Mouse (Mus musculus): ENCODE measurements around the gene Aoc1.

The Aoc1 gene

DNA sequence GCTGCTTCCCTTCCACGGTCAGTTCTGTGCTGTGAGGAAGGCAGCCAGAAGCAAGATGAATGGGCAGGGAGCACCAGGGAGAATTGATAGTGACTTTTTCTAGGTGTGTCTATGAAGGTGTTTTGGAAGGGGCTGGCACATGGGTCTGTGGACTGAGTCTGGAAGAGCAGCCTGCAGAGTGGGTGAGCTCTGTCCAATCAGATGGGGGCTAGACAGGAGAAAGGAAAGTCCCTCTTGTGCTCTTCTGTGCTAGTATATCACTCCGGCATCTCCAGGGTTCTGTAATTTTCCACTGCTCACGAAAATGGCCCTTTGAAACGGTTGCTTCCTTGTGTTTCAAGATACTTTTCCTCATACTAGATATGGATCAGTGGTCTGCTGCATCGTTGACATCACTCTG is at the start of gene Aoc1:
Gene Aoc1 (plus strand): TSS at position 301 of the 400 bp plus-strand sequence.
- in situ Hi-C loops (cut with MboI): no loop called here

DNA sequence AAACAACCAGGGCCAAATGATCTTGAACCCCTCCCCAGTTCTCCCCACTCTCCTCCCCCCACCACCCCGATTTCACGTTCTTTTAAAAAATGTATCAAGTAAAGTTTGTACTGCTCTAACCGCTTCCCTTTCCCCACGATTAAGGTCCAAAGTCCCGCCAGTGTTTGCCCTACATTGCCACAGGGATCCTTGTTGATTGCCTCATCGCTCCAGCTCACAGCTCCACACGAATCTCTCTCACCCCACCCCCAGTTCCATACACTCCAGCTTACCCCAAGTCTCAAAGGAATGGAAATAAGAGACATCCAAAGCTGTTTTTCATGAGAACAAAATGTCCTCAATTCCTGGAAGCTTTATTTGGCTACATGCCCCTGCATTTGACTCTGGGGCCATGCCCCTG is 47.7 kb upstream of the Aoc1 start:
- in situ Hi-C loops (cut with MboI): no loop called here

DNA sequence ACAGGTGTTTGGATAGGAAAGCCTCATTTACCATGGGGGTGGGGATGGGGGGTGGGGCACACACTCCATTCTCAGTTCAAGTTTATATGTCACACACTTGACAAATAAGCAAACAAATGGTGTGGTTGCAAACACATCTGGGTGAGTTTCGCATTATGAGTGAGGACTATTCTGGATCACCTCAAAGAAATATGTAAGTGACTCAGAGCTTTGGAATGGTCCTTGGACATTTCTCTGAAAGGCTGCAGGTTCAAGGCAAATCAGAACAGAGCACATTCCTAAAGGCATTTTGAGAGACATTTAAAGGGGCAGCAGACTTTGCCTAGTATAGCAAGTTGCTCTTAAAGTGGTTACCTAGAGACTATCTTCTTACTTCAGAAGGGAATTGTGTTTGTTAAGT is 43.7 kb upstream of the Aoc1 start:
- in situ Hi-C loops (cut with MboI): no loop called here

DNA sequence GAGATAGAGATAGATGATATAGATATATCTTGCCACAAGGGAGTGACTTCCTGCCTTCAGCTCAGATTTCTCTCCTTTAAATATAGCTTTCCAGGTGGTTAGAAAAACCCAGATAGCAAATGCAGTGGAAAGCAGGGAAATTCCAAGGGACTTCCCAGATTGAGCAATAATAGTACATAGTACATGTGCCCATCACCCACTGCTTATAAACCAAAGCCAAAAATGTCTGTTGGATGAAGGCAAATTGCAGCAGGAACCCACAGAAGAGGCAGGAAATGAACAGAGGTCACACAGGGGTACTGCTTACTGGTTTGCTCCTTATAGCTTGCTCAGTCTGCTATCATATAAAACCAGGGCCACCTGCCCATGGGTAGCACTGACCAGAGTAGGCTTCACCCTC is 43.0 kb upstream of the Aoc1 start:
- in situ Hi-C loops (cut with MboI): no loop called here

DNA sequence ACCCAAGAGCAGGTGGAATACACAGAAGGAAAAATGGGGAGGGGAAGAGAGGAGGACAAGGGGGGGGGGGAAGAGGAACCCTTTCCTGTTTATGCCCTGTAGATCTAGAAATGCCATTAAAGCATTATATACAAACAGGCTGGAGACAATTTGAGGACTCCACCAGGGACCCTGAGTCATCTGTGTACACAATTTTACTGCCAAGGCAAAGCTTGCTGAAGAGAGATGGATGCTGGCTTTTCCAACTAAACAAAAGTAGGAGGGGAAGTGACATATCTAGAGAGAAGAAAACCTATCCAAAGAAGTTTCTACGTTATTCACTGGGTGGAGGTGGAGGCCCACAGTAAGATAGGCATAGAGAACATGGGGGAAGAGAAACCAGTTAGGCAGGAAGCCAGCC is 42.5 kb upstream of the Aoc1 start:
- in situ Hi-C loops (cut with MboI): no loop called here

DNA sequence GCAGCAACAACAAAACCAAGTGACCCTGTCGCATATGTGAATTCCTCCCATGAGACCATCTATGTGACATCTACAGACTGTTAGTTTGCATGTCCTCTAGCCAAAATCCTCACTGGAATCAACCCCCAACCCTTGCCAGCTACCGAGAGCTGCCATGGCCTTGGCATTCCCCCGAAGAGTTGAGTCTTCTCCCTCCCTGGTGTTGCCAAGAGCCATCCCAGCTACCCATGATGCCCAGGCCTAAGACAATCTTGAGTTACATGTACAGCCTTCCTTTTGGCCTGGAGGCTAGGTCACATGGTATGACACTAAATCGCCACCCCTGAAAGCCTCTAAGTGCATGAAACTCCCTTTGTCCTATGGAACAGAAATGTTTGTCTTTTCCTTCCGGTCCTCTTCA is 41.6 kb upstream of the Aoc1 start:
- in situ Hi-C loops (cut with MboI): no loop called here

DNA sequence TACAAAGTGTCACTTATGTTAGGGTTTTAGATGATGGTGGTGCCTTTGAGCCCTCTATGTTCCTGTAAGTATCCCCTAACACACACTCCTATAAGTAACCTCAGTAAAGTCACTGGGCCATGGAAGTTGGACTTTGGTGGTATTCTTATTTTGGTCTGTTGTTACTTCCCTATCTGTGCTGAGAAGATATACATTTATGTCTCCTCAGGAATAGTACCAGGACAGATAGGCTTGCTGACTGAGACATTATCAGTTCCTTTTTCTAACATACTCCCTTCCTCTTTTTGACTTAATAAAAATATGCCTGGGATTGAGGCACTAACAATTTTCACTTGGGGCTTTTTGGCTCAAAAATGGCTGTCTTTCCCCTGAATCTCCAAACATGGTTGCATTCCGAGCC is 40.3 kb upstream of the Aoc1 start:
- in situ Hi-C loops (cut with MboI): no loop called here

DNA sequence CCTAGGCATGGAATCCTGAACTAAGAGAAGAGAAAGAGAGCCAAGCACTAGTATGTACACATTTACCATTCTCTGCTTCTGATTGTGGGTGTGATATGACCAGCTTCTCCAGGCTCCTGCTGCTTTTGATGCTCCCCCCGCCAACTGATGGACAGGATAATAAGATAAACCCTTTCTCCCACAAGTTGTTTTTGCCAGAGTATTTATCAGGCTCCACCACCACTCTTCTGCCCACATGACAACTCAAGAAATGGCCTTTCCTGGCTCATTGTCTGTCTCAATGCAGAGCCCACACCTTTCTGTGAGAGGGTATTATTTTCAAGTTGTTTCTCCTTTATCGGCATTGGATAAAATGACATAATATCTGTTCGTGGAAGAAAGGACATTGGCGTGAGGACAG is 39.2 kb upstream of the Aoc1 start:
- in situ Hi-C loops (cut with MboI): no loop called here

DNA sequence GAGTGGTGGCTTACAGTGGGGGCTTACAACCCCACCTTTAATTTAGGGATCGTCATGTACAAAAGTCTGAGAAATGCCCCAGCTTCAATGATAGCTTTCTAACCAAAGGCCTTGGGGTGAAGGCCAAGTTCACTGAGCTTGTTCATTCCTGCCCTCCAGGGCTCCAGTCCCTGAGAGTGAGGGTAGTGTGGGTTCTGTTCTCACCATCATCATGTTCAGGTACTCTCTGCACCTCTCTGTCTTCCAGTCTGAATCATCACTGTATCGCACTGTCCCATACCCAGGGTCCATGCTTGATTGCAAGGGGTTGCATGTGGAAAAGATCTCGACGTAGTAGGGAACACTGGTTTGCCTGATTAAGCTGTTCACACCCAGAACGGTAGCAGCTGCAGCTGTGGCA is 37.5 kb upstream of the Aoc1 start:
- in situ Hi-C loops (cut with MboI): no loop called here

DNA sequence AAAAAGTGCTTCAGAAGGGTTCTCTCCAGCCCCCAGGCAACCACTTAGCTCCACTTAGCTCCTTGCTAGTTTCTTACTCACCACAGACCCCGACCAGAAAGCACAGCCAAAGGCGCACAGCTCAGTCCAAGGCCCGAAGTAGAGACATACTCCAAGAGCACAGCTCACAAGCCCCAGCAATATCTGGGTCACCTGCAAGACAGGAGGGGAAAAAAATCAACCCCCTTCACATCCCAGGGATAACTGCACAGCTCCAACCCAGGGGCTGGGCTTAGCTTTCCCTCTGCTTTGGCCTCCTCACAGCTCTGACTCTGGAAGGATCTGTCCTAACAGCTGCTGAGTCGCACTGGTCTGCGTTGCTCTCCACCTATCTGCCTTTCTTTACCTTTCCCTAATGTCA is 36.5 kb upstream of the Aoc1 start:
- in situ Hi-C loops (cut with MboI): no loop called here

DNA sequence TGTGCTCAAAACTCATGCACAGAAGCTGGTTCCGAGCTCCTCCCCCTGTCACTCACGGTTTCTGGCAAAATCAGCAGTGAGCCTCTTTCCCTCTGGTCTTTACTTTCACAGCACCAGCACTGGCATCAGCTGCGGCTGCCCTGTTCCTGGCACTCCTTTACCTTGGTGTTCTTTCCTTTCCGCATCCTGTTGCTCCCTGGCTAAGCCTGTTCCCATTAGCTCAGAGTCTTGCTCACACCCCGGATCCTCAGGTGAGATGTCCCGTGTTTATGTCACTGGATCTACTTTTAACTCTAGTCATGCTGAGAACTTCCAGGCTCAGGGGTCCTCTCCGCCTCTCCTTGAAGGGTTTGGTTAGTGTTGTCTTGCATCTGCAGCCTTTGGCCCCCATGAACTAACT is 35.2 kb upstream of the Aoc1 start:
- in situ Hi-C loops (cut with MboI): no loop called here

DNA sequence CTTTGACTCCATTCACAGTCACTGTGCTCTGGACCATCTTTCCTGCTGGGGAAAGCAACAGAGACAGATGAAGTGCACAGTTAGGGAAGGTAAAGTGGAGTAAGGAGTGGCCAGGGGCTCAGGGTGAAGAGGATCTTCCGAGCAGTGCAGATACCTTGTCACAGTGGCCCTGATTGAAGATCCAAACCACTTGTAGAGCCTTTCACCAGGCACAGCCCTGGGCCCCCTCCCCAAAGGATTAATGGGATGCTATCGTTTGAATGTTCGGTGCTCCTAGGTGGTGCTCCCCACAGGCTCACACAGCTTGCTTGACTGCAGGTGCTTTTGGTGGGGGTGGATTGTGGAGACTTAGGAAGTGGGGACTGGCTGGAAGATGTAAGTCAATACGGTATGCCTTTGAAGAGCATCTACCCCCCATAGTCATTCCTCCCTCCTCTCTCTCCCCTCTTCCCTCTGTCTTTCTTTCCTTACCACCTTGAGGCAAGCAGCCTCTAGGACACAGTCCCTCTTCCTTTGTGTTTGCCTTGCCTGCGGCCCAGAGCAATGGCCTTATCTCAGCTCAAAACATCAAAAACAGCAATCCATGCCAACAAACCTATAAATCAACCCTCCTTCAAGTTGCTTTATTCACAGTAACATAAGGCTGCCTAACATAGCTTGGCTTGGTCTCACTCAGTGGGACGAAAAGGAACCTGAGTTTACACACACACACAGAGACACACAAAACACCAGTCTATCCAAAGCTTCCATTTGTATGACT is 34.2 kb upstream of the Aoc1 start:
- in situ Hi-C loops (cut with MboI): no loop called here

DNA sequence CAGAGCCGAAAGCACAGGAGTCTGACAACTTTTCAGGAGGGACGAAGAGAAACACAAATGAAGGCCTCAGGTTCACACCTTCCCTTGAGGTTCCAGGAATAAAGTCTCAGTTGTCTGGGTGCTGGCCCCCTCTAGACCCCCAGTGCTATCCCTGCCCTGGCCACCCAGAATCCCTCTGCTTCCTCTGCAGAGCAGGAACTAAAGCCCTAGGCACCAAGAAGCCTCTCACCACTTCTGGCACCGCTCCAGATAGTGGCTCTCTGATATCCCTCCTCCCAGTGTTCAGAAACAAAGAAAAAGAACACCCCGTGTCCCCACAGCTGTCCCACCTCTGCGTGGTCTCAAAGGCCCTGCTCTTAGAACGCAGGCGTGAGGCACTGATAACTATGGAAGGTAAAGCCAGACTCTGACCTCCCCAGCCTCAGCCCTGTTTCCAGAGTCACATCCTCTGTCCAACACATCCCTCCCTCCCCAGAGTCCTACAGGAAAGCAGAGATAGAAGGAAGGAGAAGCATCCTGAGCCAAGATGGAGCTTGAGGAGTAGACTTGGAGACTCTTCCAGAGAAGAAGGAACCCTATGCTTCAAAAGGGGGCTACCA is 32.2 kb upstream of the Aoc1 start, which contains the start of gene Tmem176a:
Gene Tmem176a (plus strand): TSS at position 549 of the 599 bp plus-strand sequence.
- in situ Hi-C loops (cut with MboI): no loop called here

DNA sequence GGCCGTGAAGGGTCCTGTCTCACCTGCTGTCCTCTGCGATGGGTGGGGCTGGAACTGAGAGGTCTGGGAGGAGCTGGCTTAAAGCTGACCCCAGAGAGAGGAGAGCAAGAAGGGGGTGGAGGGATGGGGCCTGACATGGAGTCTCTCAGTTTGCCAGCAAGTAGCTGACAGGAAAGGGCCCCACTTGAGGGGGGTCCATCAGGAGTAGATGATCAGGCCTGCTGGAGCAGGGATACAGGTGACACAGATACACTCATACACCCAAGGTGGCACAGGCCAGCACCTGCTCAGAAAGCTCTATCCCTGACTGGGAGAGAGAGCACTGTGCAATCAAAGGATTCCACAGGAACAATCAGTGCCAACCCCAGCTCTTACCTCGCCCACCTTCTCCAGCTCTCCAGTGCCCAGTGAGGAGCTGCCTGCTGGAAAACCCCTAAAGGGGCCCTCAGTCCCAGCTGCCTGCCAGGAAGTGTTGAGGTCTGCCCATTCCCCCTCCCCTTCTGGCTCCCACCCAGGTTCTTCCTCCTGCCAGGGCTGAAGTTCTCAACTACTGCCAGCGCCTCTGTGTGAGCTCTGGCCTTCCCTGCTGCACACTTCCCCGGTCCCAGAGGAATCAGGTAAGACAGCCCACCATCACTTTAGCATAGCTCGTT is 31.6 kb upstream of the Aoc1 start, which contains the start of gene Tmem176b:
Gene Tmem176b (minus strand): TSS at position 524 of the 653 bp plus-strand sequence.
- in situ Hi-C loops (cut with MboI): no loop called here

DNA sequence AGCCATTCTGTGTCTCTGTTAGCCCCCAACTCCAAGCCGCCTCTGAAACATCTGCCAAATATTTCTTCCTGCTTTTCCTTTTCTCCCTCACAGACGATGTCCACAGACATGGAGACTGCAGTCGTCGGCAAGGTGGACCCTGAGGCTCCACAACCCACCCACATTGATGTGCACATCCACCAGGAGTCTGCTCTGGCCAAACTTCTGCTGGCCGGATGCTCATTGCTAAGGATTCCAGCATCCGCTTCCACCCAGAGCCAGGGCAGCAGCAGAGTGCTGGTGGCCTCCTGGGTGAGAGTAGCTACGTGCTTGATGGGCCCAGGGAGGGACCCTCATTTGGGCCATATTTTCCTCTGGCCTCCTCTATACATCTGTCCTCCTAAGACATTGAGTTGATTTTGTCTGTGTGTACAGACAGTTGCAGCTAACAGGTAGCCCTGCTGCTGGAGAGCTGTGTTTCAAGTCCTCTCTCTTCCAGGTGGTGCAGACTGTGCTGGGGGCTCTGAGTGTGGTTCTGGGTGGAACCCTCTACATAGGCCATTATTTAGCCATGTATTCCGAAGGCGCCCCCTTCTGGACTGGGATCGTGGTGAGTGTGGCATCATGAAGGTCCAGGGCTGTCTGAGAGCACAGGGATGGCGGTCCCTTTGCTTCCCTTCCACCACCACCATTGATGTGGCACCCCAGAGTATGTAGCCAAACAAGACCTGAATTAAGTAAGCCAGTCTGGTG is 30.4 kb upstream of the Aoc1 start:
- in situ Hi-C loops (cut with MboI): no loop called here

DNA sequence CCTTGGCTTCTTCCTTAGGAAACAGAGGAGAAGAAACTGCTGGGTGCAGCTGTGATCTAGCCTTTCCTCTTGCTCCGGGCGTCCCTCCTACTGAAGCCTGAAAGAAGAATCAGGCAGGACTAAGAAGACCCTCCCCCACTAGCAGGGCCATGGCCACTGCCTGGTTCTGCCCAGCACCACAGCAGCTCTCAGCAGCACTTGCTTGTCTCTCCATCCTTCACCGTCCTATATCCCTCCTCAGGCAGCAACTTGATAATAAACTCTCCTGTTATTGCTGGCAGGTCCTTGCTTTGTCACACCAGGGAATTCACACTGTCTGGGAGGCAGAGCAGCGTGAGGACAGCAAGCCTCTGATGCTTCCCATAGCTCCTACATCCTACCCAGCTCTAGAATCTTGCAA is 27.6 kb upstream of the Aoc1 start:
- in situ Hi-C loops (cut with MboI): no loop called here

DNA sequence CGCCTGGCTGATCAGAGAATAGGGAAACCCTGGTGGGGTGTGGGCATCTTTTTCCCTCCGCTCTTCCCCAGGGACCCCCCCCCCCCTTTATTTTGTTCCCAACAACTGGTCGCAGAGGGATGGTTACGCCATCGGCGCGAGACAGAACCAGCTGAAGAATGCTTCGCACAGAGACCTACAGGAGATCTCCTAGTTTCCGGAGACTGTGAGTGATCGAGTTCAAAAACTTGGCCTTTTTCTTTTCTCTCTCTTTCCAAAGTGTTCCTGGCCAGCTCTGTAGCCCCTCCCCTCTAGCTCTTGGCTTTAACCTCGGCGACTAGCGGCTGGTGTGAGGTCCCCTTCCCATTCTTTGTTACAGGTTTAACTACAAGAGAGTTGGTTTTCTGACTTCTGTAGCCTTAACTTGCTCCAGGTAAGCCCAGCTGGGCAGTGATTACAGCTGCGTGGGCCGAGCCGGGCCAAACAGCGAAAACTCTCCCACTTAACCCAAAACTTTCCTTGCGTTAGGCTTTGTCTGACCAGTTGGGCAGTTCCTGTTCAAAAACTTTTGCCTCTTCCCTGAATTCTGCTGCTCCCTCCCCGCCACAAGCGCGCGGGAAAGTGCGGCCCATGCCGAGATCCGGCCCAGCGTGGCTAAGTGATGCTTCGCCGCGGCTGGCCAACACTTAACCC is 20.7 kb upstream of the Aoc1 start:
- in situ Hi-C loops (cut with MboI): no loop called here

DNA sequence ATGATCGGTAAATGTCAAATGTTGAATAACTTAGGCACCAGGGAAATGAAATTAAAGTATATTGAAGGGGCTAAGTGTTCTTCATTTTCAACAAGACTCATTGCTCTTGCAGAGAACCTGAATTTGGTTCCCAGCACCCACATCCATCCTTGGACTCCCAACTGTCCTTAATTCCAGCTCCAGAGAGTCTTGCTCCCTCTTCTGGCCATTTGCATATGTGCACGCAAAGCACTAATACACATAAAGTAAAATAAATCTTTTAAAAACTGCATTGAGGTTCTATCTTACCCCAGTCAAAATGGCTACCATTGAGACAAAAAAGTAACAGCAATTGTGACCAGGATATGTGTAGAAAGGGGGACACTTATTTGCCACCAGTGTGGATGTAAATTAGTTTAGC is 18.5 kb upstream of the Aoc1 start:
- in situ Hi-C loops (cut with MboI): no loop called here

DNA sequence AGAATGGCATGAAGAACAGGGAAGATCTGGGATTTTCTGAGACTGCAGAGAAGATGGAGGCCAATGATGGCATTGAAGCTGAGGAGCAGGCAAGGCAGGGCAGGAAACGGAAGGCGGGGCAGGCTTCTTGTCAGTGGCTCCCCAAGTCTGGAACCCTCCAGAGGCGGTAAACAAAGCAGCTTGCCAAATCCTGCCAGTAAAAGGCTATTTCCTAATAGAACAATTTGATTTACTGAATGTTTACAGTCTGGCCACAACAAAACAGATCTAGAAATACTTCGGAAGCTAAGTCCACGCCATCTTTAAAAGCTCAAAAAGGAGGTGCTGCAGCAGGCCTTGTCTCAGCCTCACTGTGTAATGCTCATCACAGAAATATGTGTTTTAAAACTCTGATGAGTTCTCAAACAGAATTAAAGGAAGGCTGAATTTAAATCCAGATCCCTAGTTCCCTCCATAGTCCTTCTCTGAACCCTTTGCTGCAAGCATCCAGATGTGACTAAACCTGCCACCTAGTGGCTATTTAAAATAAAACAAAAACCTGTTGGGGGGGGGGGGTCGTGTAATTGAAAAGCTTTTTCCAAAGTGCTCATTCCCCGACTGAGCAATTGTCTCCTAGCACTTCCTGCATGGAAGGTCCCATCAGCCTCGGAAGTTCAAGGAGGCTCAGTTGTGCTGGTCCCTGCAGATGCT is 14.9 kb upstream of the Aoc1 start:
- in situ Hi-C loops (cut with MboI): no loop called here

DNA sequence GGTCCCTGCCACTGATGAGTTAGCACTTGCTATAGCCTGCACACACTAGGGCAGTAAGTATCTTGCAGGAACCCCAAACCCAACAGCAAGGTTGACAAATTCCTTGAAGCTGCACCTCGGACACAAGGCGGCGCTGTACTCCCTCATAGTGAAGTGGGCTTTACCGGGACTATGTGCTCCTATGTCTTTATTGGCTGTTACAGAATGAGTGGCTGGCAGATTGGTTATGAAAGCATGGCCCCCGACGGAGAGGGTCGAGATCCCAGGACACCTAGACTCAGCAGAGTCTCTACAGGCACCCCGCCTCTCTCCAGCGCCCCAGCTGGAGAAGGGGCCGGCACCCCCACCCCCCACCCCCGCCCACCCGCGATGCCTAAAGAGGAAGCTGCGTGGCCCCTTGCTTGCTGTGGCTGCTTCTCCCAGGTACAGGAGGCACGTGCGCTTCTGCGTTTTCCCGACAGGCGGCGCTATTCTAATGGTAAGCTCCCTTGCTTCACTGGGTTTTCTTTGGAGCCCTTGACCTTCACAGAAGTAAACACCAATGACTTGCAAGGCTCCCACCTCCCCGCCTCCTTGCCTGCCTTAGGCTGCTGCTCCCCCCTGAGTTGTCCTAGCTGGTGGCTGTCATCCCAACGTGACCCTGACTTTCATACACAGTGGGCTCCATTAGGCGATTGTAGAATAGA is 12.4 kb upstream of the Aoc1 start:
- in situ Hi-C loops (cut with MboI): no loop called here

DNA sequence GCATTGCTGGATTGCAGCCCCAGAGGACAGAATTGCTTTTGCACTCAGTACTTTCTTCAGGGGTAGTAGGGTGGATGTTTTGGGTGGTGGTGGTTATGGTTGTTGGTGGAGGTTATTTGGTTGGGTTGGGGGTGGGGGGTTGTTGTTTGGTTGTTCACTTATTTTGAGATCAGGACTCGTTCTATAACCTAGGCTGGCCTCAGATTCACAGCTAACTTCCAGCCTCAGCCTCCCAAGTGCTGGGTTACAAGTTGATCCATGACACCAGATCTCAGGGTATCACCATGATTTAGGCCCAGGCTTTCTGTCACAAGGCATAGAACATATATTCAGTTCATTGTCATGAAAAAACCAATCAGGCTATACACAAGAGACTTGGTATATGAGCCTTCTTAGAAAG is 11.8 kb upstream of the Aoc1 start:
- in situ Hi-C loops (cut with MboI): no loop called here
